Mouse (Mus musculus) spleen, adult 2 months (tissue): Measurements from ENCODE around the gene Elmod1. TPM values are rescaled to one million over a fixed set of nuclear protein-coding genes. Genes with fewer than 3 reads are reported as not detected.

Experiments
- DNase-seq, 2 experiments: peaks; one replicate each; pipeline versions ENCODE4 v3.0.0 to v3.0.0-alpha.2; 2012 to 2021; ENCODE audit warnings: low spot score in 2 of 2, low read depth in 1 of 2
- H3K27ac ChIP-seq: fragments of 200-500 bp; 2 replicates; pipeline ENCODE4 v1.5.1; 2012; ENCODE audit warnings: low read length, inconsistent platforms; ENCODE audit not compliant: insufficient read depth
- H3K27me3 ChIP-seq: fragments of 200-500 bp; 2 replicates; pipeline ENCODE4 v1.6.1; 2012; ENCODE audit warnings: mild to moderate bottlenecking, moderate library complexity, low read length, inconsistent platforms; ENCODE audit not compliant: control insufficient read depth, insufficient read depth
- H3K36me3 ChIP-seq: fragments of 200-500 bp; 2 replicates; pipeline ENCODE4 v1.6.1; 2012; ENCODE audit warnings: mild to moderate bottlenecking, low read length, inconsistent platforms; ENCODE audit not compliant: control insufficient read depth, insufficient read depth
- H3K4me1 ChIP-seq: fragments of 200-500 bp; 2 replicates; pipeline ENCODE4 v1.6.1; 2011; ENCODE audit warnings: inconsistent platforms; ENCODE audit not compliant: control insufficient read depth, insufficient read depth, insufficient read length
- H3K4me3 ChIP-seq: fragments of 200-500 bp; 2 replicates; pipeline ENCODE4 v1.5.1; 2011; ENCODE audit warnings: mild to moderate bottlenecking, inconsistent platforms; ENCODE audit not compliant: insufficient read depth, insufficient read length; ENCODE audit errors: extremely low read depth
- CTCF ChIP-seq: fragments of 200-500 bp; IDR thresholded peaks from 2 replicates; pipeline ENCODE4 v1.5.1; 2011; ENCODE audit warnings: mild to moderate bottlenecking, inconsistent platforms; ENCODE audit not compliant: insufficient read depth, insufficient read length, insufficient replicate concordance; ENCODE audit errors: extremely low read depth
- POLR2A ChIP-seq: fragments of 200-500 bp; IDR thresholded peaks from 2 replicates; pipeline ENCODE4 v1.6.1; 2011; ENCODE audit warnings: low read depth, low read length, inconsistent platforms
- WGBS: fragments of 180-500 bp; shearing (Covaris S2); methylation state at CpG from one replicate; pipeline ENCODE4 v1.1.7; 2018; 5-methylcytosine and 5-hydroxymethylcytosine counted together
- polyA plus RNA-seq: library from polyadenylated mRNA; depleted of rRNA; stranded (reverse); fragments of >200 nt; gene quantifications from 2 replicates; pipeline ENCODE4 v1.2.3, GENCODE M21; 2012

Elmod1 gene
- polyA plus RNA-seq, 1 experiment: not detected

- no peak for TF ChIP-seq POLR2A
- TF ChIP-seq CTCF: no peak
- Histone ChIP-seq H3K4me1 (no peaks in the 10 kb centered on the region), H3K27me3 (peaks cover 6% of the 10 kb centered on the region), H3K4me3 (no peak overlapping the region), H3K27ac (no peak overlapping the region), H3K36me3 (no peaks in the 10 kb centered on the region)
- WGBS: 4% methylated on average over 42 of the region's 42 CpGs
- DNase-seq: no peak
Observed at GRCm38 (mm10) chr9:53974328-53975121, 576 bp downstream of the Elmod1 start.

DNA sequence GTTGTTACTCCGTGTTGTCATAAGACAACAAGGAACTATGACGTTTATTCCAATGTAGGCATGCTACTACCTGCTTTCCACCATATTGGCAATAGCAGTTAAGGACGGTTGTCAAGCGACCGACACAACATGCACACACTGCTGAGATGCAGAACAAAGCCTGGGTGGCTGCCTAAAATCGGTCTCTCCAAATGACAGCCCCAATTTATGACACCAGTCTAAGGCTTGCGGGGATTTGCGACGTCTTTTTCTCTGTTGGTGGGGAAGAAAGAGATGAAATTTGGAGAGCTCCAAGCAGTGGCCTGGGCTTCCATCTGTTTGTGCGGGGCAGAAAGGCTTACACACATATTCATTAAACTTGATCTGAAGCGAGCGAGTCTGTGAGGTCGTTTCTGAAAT lies 1.2 kb downstream of the Elmod1 start:
- TF ChIP-seq CTCF: no peak
- TF ChIP-seq POLR2A: no peak
- 29% methylated on average over 13 of the region's 13 CpGs for WGBS
- H3K27ac ChIP-seq: no peak overlapping the region
- H3K4me3 ChIP-seq: no peak overlapping the region
- H3K4me1 ChIP-seq: no peaks in the 10 kb centered on the region
- no peaks in the 10 kb centered on the region for H3K36me3 ChIP-seq
- no peak for DNase-seq
- peaks cover 6% of the 10 kb centered on the region for H3K27me3 ChIP-seq

GRCm38 (mm10) chr9:53973241-53973640 lies 1.9 kb downstream of the Elmod1 start:
- Histone ChIP-seq H3K4me3 (no peak overlapping the region), H3K27ac (no peak overlapping the region), H3K27me3 (peaks cover 6% of the 10 kb centered on the region), H3K4me1 (no peaks in the 10 kb centered on the region), H3K36me3 (no peaks in the 10 kb centered on the region)
- no peak for DNase-seq
- 80% methylated on average over 5 of the region's 5 CpGs for WGBS
- TF ChIP-seq POLR2A: no peak
- no peak for TF ChIP-seq CTCF

GRCm38 (mm10) chr9:53972358-53972757 lies 2.7 kb downstream of the Elmod1 start:
- no peak for DNase-seq
- Histone ChIP-seq H3K4me3 (no peak overlapping the region), H3K27ac (no peak overlapping the region), H3K4me1 (no peaks in the 10 kb centered on the region), H3K27me3 (peaks cover 6% of the 10 kb centered on the region), H3K36me3 (no peaks in the 10 kb centered on the region)
- TF ChIP-seq CTCF (no peak), POLR2A (no peak)

GRCm38 (mm10) chr9:53967610-53968368 lies 7.3 kb downstream of the Elmod1 start:
- no peak for DNase-seq
- no peak for TF ChIP-seq CTCF
- no peak for TF ChIP-seq POLR2A
- no peaks in the 10 kb centered on the region for H3K4me1 ChIP-seq
- H3K27me3 ChIP-seq: no peaks in the 10 kb centered on the region
- H3K36me3 ChIP-seq: no peaks in the 10 kb centered on the region
- H3K27ac ChIP-seq: no peak overlapping the region
- WGBS: 76% methylated on average over 9 of the region's 9 CpGs
- no peak overlapping the region for H3K4me3 ChIP-seq

DNA sequence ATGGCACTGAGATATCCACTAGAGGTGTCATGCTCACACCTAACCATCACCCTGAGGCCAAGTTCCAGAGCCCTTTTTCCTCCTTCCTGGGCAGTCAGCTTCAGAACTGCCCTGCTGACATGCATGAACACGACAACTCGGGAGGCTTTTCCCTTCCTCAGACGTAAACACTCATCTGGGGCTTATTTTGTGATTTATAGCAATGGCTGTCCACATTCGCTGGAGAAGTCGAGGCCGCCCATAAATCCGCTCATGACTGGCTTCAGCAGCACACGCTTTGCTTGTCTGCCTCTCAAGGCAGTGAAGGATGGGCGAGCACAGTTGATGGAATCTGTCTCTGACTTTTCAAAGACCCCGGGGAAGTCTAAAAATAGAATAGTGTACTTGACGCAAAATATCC lies 18.1 kb downstream of the Elmod1 start:
- H3K4me1 ChIP-seq: no peaks in the 10 kb centered on the region
- no peaks in the 10 kb centered on the region for H3K36me3 ChIP-seq
- TF ChIP-seq CTCF (no peak), POLR2A (no peak)
- no peaks in the 10 kb centered on the region for H3K27me3 ChIP-seq
- DNase-seq: no peak
- WGBS: 74% methylated on average over 11 of the region's 11 CpGs
- H3K27ac ChIP-seq: no peak overlapping the region
- no peak overlapping the region for H3K4me3 ChIP-seq

DNA sequence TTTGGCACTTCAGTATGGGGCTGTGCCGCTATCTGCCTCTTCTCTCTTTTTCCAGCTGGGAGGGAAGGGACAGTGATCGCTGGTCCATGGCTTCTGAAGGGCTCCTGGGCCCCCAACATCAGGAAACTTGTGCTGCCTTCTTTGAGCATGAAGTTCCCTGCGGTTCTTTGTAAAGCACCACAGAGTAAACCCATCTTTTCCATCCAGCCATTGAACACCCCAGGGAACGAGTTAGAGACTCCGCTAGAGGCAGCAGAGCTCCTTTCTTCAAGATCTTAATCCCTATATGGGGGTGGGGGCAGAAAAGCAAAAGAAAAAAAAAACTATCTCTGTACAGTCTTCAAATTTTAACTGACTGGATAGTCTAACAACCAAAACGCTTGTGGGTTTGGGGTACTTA lies 20.2 kb downstream of the Elmod1 start:
- no peak overlapping the region for H3K27ac ChIP-seq

More for the DNA sequence above, 20.2 kb downstream of the Elmod1 start:
- Histone ChIP-seq H3K4me1 (no peaks in the 10 kb centered on the region), H3K27me3 (no peaks in the 10 kb centered on the region), H3K4me3 (no peak overlapping the region), H3K36me3 (no peaks in the 10 kb centered on the region)
- WGBS: 47% methylated on average over 6 of the region's 6 CpGs
- no peak for TF ChIP-seq CTCF
- no peak for TF ChIP-seq POLR2A
- no peak for DNase-seq
